Mouse (Mus musculus) cerebellum, adult 8-10 months (tissue): ENCODE data around the gene Pole3.

Experiments
- DNase-seq: peaks from one replicate; pipeline ENCODE4 v3.0.0; 2022

The Pole3 gene

DNA sequence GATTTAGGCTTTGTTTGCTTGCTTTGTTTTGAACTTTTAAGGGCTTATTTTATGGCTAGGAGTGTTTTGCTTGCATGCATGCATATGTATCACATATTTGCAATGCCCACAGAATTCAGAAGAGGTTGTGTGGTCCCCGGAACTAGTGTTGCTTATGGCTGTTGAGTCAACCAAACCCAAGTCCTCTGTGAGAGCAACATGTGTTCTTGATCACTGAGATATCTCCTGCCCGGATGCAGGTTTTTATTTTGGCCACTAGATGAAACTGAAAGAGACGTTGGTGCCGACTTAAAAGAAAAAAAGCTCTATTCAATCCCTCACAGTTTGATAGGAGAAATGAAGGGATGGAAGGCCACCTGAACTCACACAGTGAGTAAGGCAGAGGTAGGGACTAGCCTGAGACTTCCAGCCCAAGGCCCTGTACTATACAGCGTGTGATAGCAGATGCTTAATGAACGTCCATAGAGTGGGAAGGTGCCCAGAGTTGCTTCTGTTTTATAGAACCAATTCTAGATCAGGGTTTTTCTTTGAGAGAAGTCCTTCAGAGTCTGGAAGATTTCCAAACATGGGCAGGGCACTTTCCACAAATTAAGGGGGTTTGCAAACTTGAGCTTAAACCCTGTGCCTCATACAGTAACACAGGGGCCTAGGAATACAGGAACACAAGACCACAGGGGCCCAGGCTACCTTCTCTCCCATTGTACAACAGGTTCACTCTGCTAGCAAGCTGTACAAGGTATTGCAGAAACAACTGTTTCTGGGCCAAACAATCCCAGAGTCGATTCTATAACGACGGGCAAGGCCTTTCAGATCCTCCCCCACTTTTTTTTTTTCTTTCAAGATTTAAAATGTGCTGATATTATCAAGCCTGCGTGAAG, 7.1 kb downstream of the Pole3 start:
- DNase-seq: no peak

DNA sequence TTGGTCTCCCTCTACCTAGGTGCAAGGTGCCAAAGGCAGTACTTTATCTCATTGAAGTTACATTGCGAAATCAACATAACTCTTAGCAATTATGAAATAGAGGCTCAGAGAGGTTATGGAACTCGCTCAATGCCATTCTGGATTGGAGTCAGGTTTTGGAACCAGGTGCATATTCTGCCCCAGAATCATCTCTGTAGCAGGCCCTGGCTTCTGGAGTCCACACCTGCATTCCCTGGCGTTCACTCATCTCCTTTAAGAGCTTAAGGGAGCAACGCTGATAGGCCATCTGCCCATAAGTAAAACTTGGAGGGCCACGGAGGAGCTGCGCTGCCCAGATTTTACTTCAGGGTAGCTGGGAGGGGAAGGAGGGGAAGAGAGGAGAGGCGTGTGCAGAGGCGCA, 7.8 kb downstream of the Pole3 start:
- DNase-seq: no peak

DNA sequence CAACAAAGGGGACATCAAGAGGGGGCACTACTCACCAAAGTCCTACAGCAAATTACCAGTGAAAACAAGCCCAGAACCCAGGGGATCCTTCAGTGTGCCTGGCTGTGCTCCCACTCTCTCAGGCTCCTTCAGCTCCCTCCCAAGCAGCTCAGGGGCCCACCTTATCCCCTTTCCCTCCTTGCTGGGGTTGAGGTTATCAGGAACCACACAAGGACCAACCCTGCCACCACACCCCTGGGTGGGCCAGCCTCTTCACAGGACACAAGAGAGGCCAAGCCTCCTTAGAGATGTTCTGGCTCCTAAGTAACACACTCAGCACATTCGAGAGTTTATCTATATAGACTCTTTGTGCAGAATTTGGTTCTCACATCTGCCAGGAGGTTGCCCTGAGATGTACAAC, 8.3 kb downstream of the Pole3 start:
- no peak for DNase-seq

DNA sequence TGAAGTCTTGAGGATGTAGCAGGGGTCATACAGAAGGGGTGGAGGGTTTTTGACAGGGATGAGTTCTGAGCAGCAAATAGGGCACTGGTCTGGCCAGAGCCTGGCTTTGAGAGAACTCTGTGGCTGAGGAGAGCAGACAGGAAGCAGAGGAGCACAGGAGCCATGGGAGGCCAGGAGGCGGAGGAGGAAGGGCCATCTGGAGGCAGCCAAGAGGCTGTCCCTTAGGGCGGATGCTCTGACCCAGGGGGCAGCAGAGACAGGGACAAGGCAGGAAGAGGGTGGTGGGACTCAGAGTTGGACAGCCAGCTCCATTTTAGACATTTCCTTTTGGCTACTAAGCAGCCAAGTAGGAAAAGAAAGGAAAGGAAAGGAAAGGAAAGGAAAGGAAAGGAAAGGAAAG, 8.8 kb downstream of the Pole3 start:
- DNase-seq: peak; percentile 60

DNA sequence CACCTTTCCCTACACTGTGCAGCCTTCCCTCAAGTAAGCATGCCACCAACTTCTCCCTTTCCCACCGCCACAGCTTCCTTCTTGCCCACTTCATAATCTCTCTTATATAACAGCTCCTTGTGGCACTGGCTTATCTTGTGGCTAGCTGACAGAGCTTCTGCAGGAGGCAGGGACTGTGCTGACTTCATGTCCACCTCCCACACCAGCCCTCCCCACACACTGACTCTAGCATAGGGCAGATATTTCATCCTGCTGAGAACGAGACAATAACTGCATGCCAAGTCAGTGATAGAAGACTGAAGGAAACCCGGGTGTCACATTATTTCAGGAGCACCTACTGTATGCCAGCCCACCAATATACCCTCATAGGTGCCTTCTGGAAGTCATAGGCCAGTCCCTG, 9.4 kb downstream of the Pole3 start:
- no peak for DNase-seq

DNA sequence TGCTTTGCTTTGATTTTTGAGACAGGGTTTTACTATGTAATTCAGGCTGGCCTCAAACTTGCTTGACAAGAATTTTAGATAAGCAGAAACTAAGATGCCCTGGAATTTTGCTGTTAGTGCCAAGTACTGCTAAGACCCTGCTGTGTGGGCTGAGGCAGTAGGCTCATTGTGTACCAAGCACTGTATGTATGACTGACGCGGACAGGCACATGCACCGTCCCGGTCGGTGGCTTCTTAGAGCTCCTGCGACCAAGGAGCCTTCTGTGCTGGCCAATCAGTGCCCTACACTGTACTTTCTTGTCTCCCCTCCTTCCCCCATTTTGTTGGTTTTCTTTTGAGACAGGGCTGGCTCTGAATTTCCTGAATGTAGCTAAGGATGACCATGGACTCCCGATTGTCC, 9.9 kb downstream of the Pole3 start:
- DNase-seq: no peak

DNA sequence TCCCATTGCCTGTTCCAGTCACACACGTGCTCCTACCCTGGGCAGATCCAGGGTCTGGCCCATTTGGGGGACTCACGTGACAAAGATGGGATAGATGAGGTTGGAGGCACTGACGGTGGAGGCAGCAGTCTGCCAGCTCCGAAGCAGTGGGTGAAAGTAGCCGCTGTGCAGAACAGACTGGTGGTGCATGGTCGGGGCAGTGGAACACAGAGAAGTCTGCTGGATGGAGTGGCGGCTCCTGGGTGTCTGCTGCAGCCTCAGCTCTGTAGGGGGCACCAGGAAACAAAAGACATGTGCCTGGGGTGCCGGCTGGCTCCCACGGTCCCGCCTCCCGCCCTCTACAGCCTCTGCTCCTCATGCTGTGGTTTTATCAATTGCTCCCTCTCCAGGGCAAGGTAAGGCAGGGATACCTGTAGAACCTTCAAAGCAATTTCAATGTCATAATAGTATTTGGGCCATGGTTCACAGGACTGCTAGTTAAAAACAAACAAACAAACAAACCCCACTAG, 10.8 kb downstream of the Pole3 start:
- DNase-seq: no peak

DNA sequence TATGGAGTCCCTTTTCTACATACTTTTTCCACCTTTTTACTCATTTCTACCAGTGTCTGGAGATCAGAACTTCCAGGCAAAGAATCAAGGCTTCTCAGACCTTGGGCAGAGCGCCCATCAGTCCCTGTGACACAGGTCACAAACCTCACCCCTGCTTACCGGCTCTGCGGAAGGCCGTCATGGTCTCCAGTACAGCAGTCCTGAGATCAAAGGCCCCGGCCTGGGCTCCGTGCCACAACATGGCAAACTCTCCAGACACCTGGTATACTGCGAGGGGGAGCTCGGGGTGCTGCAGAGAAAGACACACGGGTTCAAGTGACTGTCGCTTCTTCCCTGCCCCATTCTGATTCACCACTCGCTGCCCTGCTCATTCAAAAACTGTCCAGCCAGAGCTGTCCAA, 14.9 kb downstream of the Pole3 start:
- no peak for DNase-seq

DNA sequence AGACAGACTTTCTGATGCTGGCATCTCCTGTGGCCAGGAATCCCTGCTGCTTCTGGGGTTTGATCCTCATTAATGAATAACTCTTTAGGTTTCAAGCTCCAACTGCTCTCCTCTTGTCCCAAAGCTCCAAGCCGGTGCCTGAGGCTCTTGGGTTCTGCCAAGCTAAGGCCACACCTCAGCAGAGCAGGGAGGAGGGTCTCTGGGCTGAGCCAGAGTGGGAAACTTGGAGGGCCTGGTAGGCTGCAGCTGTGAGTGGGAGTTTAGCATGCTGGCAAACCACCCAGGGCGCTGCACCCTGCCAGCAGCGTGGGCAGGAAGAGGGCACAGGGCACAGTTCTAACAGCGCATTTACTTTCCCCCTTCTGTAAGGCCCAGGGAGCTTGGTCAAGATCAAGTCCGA, 16.0 kb downstream of the Pole3 start:
- DNase-seq: no peak

DNA sequence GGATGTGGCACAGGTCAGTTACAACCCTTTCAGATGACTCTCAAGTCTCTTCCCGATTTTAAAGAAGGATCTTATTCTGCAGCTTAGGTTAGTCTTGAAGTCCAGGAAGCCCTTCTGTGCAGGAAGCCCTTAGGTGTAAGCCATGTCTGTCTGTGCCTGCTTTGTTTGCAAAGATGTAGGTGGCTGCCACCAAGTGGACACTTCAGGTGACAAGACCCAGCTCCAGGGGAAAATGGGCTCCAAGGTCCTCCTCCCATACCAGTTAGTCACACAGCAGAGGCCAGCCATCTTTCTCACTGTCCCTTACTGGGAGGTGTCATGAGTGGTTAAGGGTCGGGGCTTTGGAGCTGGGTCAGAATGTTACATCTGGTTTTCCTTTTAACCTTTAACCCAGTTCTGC, 18.1 kb downstream of the Pole3 start:
- peak; percentile 52 for DNase-seq

DNA sequence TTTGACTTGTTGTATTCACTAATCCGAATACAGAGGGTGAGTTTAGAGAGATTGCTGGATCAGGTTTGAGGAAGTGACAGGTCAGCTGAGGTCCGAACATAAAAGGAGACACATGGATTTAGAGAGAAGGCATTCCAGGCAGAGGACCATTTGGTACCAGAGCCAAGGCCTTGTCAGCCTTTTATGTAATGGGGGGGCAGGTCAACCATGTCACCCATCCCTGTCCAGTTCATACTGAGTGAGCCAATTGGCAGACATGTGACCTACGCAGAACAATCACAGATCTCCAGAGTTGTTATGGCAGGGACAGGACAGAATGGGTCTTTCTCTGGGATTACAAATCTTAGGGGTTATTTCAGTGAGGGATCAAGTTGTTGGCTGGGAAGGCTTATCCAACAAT, 18.9 kb downstream of the Pole3 start:
- no peak for DNase-seq

DNA sequence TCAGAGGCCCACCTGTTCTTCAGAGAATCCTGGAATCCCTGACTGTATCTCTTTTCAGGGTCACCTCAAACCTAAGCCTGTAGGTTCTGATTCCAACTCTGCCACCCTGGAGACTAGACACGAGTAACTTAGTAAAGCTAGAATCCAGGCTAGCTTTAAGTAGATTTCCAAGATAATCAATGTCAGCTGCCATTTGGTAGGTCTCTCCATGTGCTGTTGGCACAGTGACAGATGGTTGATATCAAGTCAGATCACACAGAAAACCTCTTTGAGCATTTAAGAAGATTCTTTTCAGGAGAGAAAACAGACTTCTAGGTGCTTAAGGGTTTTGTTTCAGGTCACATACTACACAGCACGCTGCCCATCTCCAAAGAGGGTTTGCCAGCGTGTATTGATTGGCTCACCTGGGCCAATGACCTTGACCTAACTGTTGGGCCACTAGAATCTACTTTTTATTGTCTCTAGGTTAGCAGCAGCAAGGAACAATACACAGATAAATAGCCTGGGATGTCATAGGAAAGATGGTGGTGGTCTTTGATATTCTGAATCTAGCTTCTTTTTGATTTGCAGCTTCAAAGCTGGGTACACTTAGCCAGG, 21.4 kb downstream of the Pole3 start, which contains the start of gene Hdhd3:
TSS of gene Hdhd3 (minus strand) at position 94 of the 597 bp plus-strand sequence.
- no peak for DNase-seq

DNA sequence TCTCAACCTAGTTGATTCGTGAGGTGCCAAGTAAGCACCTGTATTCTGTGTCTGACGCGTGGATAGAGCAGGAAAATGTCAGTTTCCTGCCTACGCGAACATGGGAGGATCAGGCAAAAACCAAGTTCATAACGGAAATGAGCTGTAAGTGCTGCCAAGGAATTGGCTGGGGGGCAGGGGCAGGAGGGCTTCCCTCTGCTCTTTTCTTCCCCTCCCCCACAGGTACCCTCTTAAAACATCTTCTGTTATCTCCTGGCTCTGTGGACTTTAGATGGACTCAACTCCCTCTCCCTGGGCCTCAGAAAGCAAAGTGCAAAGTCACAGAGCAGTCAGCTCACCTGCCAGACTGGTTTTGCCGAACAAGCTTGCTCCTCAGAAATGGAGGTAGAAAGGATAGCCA, 21.9 kb downstream of the Pole3 start:
- DNase-seq: no peak

DNA sequence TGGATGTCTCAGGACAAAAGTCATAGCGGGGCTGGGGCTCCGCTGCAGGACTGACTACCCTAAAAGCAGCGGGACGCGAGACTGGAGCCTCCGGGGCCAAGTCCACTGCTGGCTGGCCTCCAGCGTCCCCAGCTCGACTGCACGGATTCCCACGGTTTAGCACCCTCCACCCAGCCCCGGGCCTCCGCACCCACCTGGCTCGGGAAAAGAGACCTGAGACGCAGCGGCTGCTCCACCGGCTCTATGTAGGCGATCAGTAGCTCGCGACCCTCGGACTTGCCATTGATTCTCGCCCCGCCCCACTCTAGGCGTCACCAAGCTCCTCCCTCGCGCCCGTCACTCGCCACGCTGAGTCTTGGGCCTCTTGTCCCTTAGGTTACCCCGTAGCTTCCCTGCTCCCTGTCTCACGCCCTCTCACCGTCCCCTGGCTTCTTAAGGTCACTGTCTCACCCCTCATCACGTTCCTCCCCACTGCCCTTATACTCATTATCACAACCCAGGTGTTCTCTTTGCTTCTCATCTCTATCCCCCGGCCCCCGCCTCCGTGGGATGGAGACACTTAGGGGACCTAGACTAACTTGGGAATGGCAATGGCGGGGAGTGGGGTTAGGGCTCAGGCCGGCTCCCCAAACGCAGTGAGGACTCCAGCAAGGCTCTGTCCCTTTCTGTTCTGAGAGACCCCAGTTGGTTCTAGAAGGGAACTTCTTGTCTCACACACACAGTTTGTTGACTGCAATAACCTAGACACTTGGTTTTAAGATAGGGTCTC, 22.7 kb downstream of the Pole3 start:
- DNase-seq: peak; percentile 89

DNA sequence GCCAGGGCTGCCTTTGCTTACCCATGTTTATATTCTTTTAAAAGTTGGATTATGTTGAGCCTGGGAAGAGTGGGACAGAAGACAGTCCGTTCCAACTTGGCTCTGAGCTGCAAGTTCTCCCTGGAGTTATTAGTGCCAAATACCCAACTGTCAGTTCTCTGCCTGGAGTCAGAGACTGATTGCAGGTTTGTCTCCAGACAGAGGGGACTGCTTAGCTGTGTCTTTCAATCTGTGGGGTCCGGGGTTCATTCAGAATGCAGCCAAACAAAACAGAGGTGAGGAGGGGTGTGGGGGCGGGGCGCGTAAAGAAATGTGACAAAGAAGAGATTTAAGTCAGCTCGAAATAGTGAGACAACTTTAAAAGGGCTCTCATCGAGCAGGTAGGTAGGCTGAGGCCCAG, 23.3 kb downstream of the Pole3 start:
- no peak for DNase-seq

DNA sequence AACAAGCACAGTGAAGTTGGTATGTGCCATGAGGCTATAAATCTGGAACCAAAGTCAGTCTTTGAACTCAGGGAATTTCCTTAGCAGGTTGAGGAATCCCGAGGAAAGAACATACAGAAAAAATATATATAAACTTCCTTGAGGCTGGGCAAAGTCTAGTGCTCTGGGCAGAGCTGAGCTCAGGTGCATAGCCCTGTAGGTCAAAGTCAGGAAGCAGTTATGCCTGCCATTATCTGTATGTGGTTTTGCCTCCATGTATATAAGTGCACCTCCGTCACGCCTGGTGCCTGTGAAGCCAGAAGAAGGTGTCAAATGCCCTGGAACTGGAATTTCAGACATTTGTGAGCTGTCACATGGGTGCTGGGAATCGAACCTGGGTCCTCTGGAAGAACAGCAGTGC, 24.1 kb downstream of the Pole3 start:
- DNase-seq: no peak

DNA sequence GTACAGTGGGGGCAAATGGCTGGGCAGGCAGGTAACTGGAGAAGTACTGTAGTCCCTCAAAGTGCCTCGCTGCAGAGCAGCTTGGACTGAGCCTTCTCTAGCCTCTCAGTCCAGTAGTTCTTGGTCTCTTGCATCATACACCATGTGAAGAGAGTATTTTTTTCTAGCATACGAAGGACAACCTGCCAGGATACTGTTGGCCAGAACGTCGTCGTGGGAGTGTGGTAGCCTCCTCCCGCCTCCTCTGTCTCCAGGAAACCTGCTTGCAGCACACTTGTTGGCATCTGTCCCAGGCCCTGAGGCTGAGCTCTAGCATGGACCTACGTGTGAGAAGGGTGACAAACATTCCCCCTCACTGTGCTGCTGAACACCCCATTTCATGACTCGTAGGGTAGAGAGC, 28.1 kb downstream of the Pole3 start:
- DNase-seq: no peak

DNA sequence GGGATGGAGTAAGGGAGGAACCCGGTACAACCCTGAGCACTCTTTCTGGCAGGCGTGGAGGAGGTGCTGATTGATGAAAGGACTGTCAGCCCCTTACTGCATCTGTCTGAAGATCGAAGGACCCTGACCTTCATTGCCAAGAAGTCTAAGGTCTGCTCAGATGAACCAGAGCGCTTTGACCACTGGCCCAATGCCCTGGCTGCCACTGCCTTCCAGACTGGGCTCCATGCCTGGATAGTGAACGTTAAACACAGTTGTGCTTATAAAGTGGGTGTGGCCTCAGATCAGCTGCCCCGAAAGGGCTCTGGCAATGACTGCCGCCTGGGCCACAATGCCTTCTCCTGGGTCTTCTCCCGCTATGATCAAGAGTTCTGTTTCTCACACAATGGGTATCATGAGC, 28.9 kb downstream of the Pole3 start:
- no peak for DNase-seq

DNA sequence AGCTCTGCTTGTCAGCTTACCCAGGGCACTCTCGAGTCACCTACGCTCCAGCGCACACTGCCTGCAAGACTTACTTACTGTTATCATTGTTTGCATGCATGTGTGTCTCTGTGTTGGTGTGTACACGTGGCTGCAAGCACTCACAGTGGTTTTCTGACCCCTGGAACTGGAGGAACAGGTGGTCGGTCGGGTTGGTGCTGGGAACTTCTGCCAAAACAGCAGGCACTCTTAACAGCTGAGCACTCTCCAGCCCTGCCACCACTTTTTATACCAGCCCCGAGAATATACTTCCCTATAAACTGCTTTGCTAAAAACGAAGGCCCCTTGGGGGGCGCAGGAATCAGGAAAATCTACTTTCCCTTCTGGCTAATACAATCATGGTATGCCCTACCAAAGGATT, 30.6 kb downstream of the Pole3 start:
- DNase-seq: no peak

DNA sequence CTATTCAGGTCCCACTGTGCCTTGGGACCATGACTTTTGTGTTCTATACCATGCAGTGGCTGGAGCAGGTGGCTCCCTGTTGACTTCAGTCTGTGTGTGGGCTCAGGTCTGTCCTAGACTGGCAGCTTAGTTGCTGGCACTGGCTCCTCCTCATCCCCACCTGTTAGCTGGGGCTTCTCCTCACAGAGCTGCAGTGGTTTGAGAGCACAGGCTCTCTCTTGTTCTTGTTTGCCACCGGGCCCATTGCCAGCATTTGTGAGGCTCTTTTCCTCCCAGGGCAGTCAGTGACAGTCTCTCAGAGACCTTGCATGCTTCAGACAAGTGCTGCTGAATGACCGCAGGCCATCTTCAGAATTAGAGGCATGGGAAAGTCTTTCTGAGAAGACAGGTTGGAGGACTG, 32.2 kb downstream of the Pole3 start:
- no peak for DNase-seq

DNA sequence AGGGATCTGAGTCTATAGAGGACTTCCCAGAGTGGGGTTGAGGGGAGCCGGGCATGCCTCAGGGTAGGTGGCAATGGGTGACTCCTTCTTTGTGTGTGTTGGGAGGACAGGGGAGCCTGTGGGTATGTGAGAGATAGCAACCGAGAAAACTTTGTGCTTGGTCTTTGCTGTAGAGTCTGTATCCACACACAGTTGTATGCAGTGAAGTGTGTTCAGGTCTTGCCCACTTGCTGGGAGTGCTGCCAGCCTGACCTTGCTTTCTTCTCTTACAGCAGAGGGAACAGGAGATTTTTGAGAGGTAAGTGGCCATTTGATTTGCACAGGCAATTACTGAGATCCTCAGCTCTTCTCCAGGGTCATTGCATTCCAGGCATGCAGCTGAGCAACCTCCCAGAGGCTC, 37.0 kb downstream of the Pole3 start:
- DNase-seq: no peak

DNA sequence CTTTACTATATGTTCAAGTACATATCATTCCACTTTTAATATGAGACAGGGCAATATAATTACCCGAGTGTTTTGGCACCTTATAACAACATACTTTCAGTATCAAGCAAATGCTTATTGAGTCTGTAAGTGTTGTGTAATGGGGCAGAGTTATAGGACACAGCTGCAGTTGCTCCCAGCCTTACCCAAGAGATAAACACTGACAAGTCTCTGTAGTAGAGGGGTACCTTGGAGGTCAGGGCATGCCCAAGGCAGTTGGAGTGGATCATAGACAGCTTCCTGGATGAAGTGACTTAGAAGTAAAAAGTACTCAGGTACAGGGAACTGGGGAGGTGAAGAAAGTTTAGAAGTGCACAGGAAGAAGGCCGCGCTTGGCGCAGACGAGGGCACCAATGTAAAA, 37.7 kb downstream of the Pole3 start:
- no peak for DNase-seq

DNA sequence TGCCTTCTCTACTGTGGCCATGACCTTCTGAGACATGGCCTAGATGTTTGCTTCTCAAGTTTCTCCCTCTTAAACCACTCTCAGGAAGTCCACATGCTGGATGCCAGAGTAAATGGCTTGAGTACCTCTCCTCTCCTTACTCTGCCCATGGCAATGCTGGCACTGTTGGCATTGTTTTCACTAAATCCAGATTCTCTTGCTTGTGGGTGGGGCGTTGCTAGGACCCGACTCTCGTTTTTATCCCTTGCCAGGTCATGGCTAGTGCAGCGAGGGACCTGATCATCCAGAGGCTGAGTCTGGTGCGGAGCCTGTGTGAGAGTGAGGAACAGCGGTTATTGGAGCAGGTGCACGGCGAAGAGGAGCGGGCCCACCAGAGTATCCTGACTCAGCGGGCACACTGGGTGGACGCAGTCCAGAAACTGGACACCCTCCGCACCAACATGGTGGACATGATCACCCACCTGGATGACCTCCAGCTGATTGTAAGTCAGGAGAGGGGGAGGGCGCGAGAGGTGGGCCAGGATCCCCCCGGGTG, 38.6 kb downstream of the Pole3 start:
- DNase-seq: no peak
